In the genomic region with DNA sequence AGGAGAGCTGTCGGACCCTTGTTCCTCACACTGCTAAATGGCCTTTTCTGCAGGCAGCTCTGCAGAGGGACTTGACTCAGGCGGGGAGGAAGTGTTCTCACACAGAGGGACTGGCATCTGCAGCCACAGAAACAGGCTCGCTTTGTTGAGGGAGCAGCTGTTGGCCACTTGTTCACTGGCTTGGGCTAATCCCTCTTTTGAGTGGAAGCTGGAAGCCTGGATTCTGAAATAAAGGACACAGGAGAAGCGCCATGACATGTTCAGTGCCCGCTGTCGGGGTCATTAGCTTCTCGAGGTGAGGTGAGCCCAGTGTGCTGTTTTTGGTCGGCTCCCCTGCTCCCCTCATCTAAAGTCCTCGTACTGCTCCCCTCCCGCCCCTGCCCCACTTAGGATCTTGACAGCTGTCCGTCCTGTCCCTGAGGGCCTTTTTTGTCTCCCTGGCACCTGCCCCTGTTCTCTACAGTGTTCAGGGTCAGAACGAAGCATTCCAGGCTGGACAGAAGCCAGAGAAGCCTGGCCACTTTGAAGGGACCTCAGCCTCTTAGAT, we compare ENCODE assay signal across 8 mouse cellular contexts. TPM values are rescaled to one million over a fixed set of nuclear protein-coding genes. Genes with fewer than 3 reads are reported as not detected.
A peak's percentile ranks its signal among the peaks of the same experiment; 100 is the strongest.
DNase-seq lines count a peak whose midpoint lies in the region; ATAC-seq lines count a peak whose summit lies in the region.

No protein-coding gene starts in this region.

- no peaks in the 10 kb centered on the region for H3K27me3 ChIP-seq in neural tube, embryonic 11.5 days (ENCODE audit: control insufficient read depth, insufficient read depth, low read length)
- H3K27me3 ChIP-seq in forebrain, embryonic 11.5 days (ENCODE audit: control insufficient read depth, insufficient read depth, low read length) = no peaks in the 10 kb centered on the region
- H3K27me3 ChIP-seq in hindbrain, embryonic 16.5 days (replicated peaks; ENCODE audit: control insufficient read depth, insufficient read depth, low read length) = no peaks in the 10 kb centered on the region
- H3K27me3 ChIP-seq in midbrain, embryonic 16.5 days (ENCODE audit: control insufficient read depth, insufficient read depth, low read depth, low read length) = no peaks in the 10 kb centered on the region

- no peak overlapping the region for H3K4me3 ChIP-seq in neural tube, embryonic 11.5 days (ENCODE audit: low read depth, low read length)
- no peak overlapping the region for H3K4me3 ChIP-seq in forebrain, embryonic 11.5 days (ENCODE audit: low read depth, low read length)
- H3K4me3 ChIP-seq in hindbrain, embryonic 16.5 days (ENCODE audit: low read length) = no peak overlapping the region
- H3K4me3 ChIP-seq in midbrain, embryonic 16.5 days (ENCODE audit: low read depth, low read length) = no peak overlapping the region

- no peaks in the 10 kb centered on the region for H3K36me3 ChIP-seq in neural tube, embryonic 11.5 days (ENCODE audit: control insufficient read depth, insufficient read depth, low read length)
- no peaks in the 10 kb centered on the region for H3K36me3 ChIP-seq in forebrain, embryonic 11.5 days (ENCODE audit: control insufficient read depth, insufficient read depth, low read length)
- H3K36me3 ChIP-seq in hindbrain, embryonic 16.5 days (ENCODE audit: control insufficient read depth, insufficient read depth, low read length) = no peaks in the 10 kb centered on the region
- no peaks in the 10 kb centered on the region for H3K36me3 ChIP-seq in midbrain, embryonic 16.5 days (ENCODE audit: control insufficient read depth, insufficient read depth, low read length)

- peak; percentile 64; the same call in 1 of the 2 replicates for ATAC-seq in neural tube, embryonic 11.5 days (ENCODE audit: insufficient read depth, low FRiP score, low TSS enrichment)
- peak; percentile 89 for ATAC-seq in forebrain, embryonic 11.5 days (replicated peaks; ENCODE audit: low FRiP score)
- ATAC-seq in hindbrain, embryonic 16.5 days = peak; percentile 72
- ATAC-seq in midbrain, embryonic 16.5 days = peak; percentile 69

- peak; percentile 52 for DNase-seq in neural tube, embryonic 11.5 days (ENCODE audit: low spot score)
- no peak for DNase-seq in neural tube, embryonic 10.5 days (ENCODE audit: extremely low spot score, low spot score)
- peak; percentile 81 for DNase-seq in forebrain, embryonic 11.5 days (ENCODE audit: low spot score)
- no peak for DNase-seq in cerebellum, adult 8-10 months
- no peak for DNase-seq in spleen, postnatal 10 days (ENCODE audit: low spot score in 2 of 2)
- no peak for DNase-seq in ovary, postnatal 10 days (ENCODE audit: low spot score)

- H3K27ac ChIP-seq in neural tube, embryonic 11.5 days (ENCODE audit: low read depth, low read length) = no peak overlapping the region; the same call in 1 of the 2 replicates
- H3K27ac ChIP-seq in forebrain, embryonic 11.5 days (ENCODE audit: low read depth, low read length) = peak overlapping the region; percentile 85
- H3K27ac ChIP-seq in hindbrain, embryonic 16.5 days (ENCODE audit: low read depth, low read length) = no peak overlapping the region
- peak overlapping the region; percentile 38 for H3K27ac ChIP-seq in midbrain, embryonic 16.5 days (ENCODE audit: low read length)

- H3K4me2 ChIP-seq in neural tube, embryonic 11.5 days (ENCODE audit: low read depth) = peak overlapping the region; percentile 2; the same call in 1 of the 2 replicates
- 0 out of 2 replicates have a peak overlapping the region, but pooled peaks have one; percentile 22 for H3K4me2 ChIP-seq in forebrain, embryonic 11.5 days (ENCODE audit: low read depth, low read length, severe bottlenecking)
- H3K4me2 ChIP-seq in hindbrain, embryonic 16.5 days (ENCODE audit: low read length) = no peak overlapping the region
- no peak overlapping the region for H3K4me2 ChIP-seq in midbrain, embryonic 16.5 days (ENCODE audit: low read length)

- no peaks in the 10 kb centered on the region for H3K9me3 ChIP-seq in neural tube, embryonic 11.5 days (ENCODE audit: control insufficient read depth, low read length)
- H3K9me3 ChIP-seq in forebrain, embryonic 11.5 days (ENCODE audit: control insufficient read depth, low read length) = no peaks in the 10 kb centered on the region
- H3K9me3 ChIP-seq in hindbrain, embryonic 16.5 days (ENCODE audit: control insufficient read depth, low read length) = no peaks in the 10 kb centered on the region
- no peaks in the 10 kb centered on the region for H3K9me3 ChIP-seq in midbrain, embryonic 16.5 days (replicated peaks; ENCODE audit: control insufficient read depth, low read length, poor library complexity, severe bottlenecking)

- no peak overlapping the region for H3K9ac ChIP-seq in neural tube, embryonic 11.5 days (ENCODE audit: low read length)
- no peak overlapping the region for H3K9ac ChIP-seq in forebrain, embryonic 11.5 days (ENCODE audit: low read length)
- H3K9ac ChIP-seq in hindbrain, embryonic 16.5 days (ENCODE audit: low read depth, low read length) = no peak overlapping the region; the same call in 1 of the 2 replicates
- H3K9ac ChIP-seq in midbrain, embryonic 16.5 days (ENCODE audit: low read depth, low read length) = 0 out of 2 replicates have a peak overlapping the region, but pooled peaks have one; percentile 17

- WGBS in neural tube, embryonic 11.5 days = 14% methylated on average over 12 of the region's 12 CpGs
- WGBS in forebrain, embryonic 11.5 days = 4% methylated on average over 12 of the region's 12 CpGs
- 9% methylated on average over 12 of the region's 12 CpGs for WGBS in hindbrain, embryonic 16.5 days
- 2% methylated on average over 12 of the region's 12 CpGs for WGBS in midbrain, embryonic 16.5 days

- peaks cover 13% of the 10 kb centered on the region for H3K4me1 ChIP-seq in neural tube, embryonic 11.5 days (ENCODE audit: control insufficient read depth, insufficient read depth, low read length)
- H3K4me1 ChIP-seq in forebrain, embryonic 11.5 days (replicated peaks; ENCODE audit: control insufficient read depth, insufficient read depth, low read length) = peaks cover 25% of the 10 kb centered on the region
- peaks cover 16% of the 10 kb centered on the region for H3K4me1 ChIP-seq in hindbrain, embryonic 16.5 days (ENCODE audit: control insufficient read depth, insufficient read depth, low read depth, low read length)
- H3K4me1 ChIP-seq in midbrain, embryonic 16.5 days (ENCODE audit: control insufficient read depth, insufficient read depth, low read length) = peaks cover 17% of the 10 kb centered on the region

RNA-seq across cellular contexts. Expression of a gene that starts 36.6 kb away (rescaled TPM):
- polyA plus RNA-seq in neural tube, embryonic 11.5 days (2014; fragmentation: Nextera tagmentation; extraction: Ambion mirVana) = 13.0 and 14.1 TPM in 2 replicates
- polyA plus RNA-seq in forebrain, embryonic 11.5 days (2014; fragmentation: Nextera tagmentation; extraction: Ambion mirVana) = 24.3 and 25.3 TPM in 2 replicates
- polyA plus RNA-seq in hindbrain, embryonic 16.5 days (2015; fragmentation: Nextera tagmentation; extraction: Ambion mirVana) = 13.3 and 14.0 TPM in 2 replicates
- 21.8 and 31.3 TPM in 2 replicates for polyA plus RNA-seq in midbrain, embryonic 16.5 days (2015; fragmentation: Nextera tagmentation; extraction: Ambion mirVana)

RNA-seq across cellular contexts. Expression of a gene that starts 45.7 kb away (rescaled TPM):
- polyA plus RNA-seq in neural tube, embryonic 11.5 days (2014; fragmentation: Nextera tagmentation; extraction: Ambion mirVana) = 26.7 and 29.2 TPM in 2 replicates
- 19.3 and 19.5 TPM in 2 replicates for polyA plus RNA-seq in forebrain, embryonic 11.5 days (2014; fragmentation: Nextera tagmentation; extraction: Ambion mirVana)
- 32.3 and 34.5 TPM in 2 replicates for polyA plus RNA-seq in hindbrain, embryonic 16.5 days (2015; fragmentation: Nextera tagmentation; extraction: Ambion mirVana)
- 36.2 and 45.6 TPM in 2 replicates for polyA plus RNA-seq in midbrain, embryonic 16.5 days (2015; fragmentation: Nextera tagmentation; extraction: Ambion mirVana)

RNA-seq across cellular contexts. Expression of a gene that starts 50.7 kb away (rescaled TPM):
- 8.1 and 9.8 TPM in 2 replicates for polyA plus RNA-seq in neural tube, embryonic 11.5 days (2014; fragmentation: Nextera tagmentation; extraction: Ambion mirVana)
- polyA plus RNA-seq in forebrain, embryonic 11.5 days (2014; fragmentation: Nextera tagmentation; extraction: Ambion mirVana) = 12.1 and 12.2 TPM in 2 replicates
- 18.8 and 22.9 TPM in 2 replicates for polyA plus RNA-seq in hindbrain, embryonic 16.5 days (2015; fragmentation: Nextera tagmentation; extraction: Ambion mirVana)
- polyA plus RNA-seq in midbrain, embryonic 16.5 days (2015; fragmentation: Nextera tagmentation; extraction: Ambion mirVana) = 47.1 and 49.1 TPM in 2 replicates

Comparison
In these comparisons a context has a peak if more than half of its experiments do, and no peak if none do; other contexts are left out.
1. DNase-seq: peak in neural tube, embryonic 11.5 days (single experiment) and forebrain, embryonic 11.5 days (single experiment); none in neural tube, embryonic 10.5 days (single experiment), cerebellum, adult 8-10 months (single experiment), spleen, postnatal 10 days (0 of 2) and ovary, postnatal 10 days (single experiment).
2. H3K27ac ChIP-seq: peak in forebrain, embryonic 11.5 days (single experiment) and midbrain, embryonic 16.5 days (single experiment); none in neural tube, embryonic 11.5 days (single experiment) and hindbrain, embryonic 16.5 days (single experiment).
3. H3K4me2 ChIP-seq: peak in neural tube, embryonic 11.5 days (single experiment) and forebrain, embryonic 11.5 days (single experiment); none in hindbrain, embryonic 16.5 days (single experiment) and midbrain, embryonic 16.5 days (single experiment).
4. Peak in every context shown above with its lines, with median percentiles within 50 percentile points of each other: ATAC-seq.